Mouse (Mus musculus): ENCODE data around the gene Shc4.

- no peak for TF ChIP-seq ZNF384 (IDR thresholded peaks at IDR 0.05; ENCODE audit: low read depth, low read length)
- no peak for TF ChIP-seq HCFC1 (IDR thresholded peaks at IDR 0.05; ENCODE audit: borderline replicate concordance, insufficient read depth, low read length)
- TF ChIP-seq CHD2 (IDR thresholded peaks at IDR 0.05; ENCODE audit: low read depth, low read length), result no peak
- no peak for TF ChIP-seq MAFK (IDR thresholded peaks at IDR 0.05; ENCODE audit: insufficient read depth, low read depth, low read length)
These were observed 86.6 kb downstream of the Shc4 start for GRCm38 (mm10) chr2:125637331-125637730.

All from ES-E14 (cell line).